Mouse (Mus musculus) cerebellum, postnatal 25 days (tissue): ENCODE results near the gene Erg28.

ENCODE experiments used
- DNase-seq, 2 experiments: peaks; one replicate each; pipeline ENCODE4 v3.0.0; 2021; ENCODE audit warnings: mixed read lengths in 2 of 2

Gene Erg28

GRCm38 (mm10) chr12:85824438-85825264 is at the start of gene Erg28, which contains the start of gene Ttll5:
Gene Erg28, minus strand, starts transcription at chr12:85824550.
Gene Ttll5, plus strand, starts transcription at chr12:85824659.
- DNase-seq, result peak; percentile 97 to 99

- peak; percentile 77 to 82 for DNase-seq
Measured at GRCm38 (mm10) chr12:85869423-85869822, 45.1 kb upstream of the Erg28 start.

GRCm38 (mm10) chr12:85867125-85867524 is 42.8 kb upstream of the Erg28 start:
- DNase-seq, result no peak

- no peak for DNase-seq
Measured at GRCm38 (mm10) chr12:85866624-85867023, 42.3 kb upstream of the Erg28 start.

GRCm38 (mm10) chr12:85865526-85865925 is 41.2 kb upstream of the Erg28 start:
- no peak for DNase-seq

GRCm38 (mm10) chr12:85862514-85862913 is 38.2 kb upstream of the Erg28 start:
- DNase-seq, result peak; percentile 43 to 54

GRCm38 (mm10) chr12:85859511-85860189 is 35.3 kb upstream of the Erg28 start:
- DNase-seq, result peak; percentile 33 to 56

- DNase-seq, result no peak
Measured at GRCm38 (mm10) chr12:85859111-85859510, 34.8 kb upstream of the Erg28 start.

GRCm38 (mm10) chr12:85857300-85857699 is 33.0 kb upstream of the Erg28 start:
- no peak for DNase-seq

- no peak for DNase-seq
Measured at GRCm38 (mm10) chr12:85854271-85854670, 29.9 kb upstream of the Erg28 start.

- no peak for DNase-seq
Measured at GRCm38 (mm10) chr12:85853836-85854235, 29.5 kb upstream of the Erg28 start.

- no peak for DNase-seq
Measured at GRCm38 (mm10) chr12:85850661-85851060, 26.3 kb upstream of the Erg28 start.

- peak in 1 of 2 experiments; percentile 37 for DNase-seq
Measured at GRCm38 (mm10) chr12:85848164-85848958, 24.0 kb upstream of the Erg28 start.

- no peak for DNase-seq
Measured at GRCm38 (mm10) chr12:85839371-85840000, 15.1 kb upstream of the Erg28 start.

GRCm38 (mm10) chr12:85837765-85838164 is 13.4 kb upstream of the Erg28 start:
- DNase-seq, result no peak

GRCm38 (mm10) chr12:85834543-85834942 is 10.2 kb upstream of the Erg28 start:
- no peak for DNase-seq

- peak; percentile 27 to 53 for DNase-seq
Measured at GRCm38 (mm10) chr12:85830691-85831090, 6.3 kb upstream of the Erg28 start.

- DNase-seq, result no peak
Measured at GRCm38 (mm10) chr12:85829866-85830265, 5.5 kb upstream of the Erg28 start.

GRCm38 (mm10) chr12:85828856-85829255 is 4.5 kb upstream of the Erg28 start:
- DNase-seq, result no peak

GRCm38 (mm10) chr12:85825822-85826221 is 1.5 kb upstream of the Erg28 start:
- no peak for DNase-seq

GRCm38 (mm10) chr12:85825361-85825760 is 1.0 kb upstream of the Erg28 start:
- DNase-seq, result no peak

- DNase-seq, result no peak
Measured at GRCm38 (mm10) chr12:85822051-85822450, 2.3 kb downstream of the Erg28 start.

- no peak for DNase-seq
Measured at GRCm38 (mm10) chr12:85813599-85813998, 10.8 kb downstream of the Erg28 start.
